Mouse (Mus musculus) megakaryocyte-erythroid progenitor cell, adult 5-6 weeks (primary cell): Measurements from ENCODE around the gene Gm43064. TPM values are rescaled to one million over a fixed set of nuclear protein-coding genes. Genes with fewer than 3 reads are reported as not detected.

Source experiments
- total RNA-seq, 2 experiments: library from RNA; stranded (forward) in 1 of 2; stranded (reverse) in 1 of 2; fragments of 200-1000, 215-1000 nt in 1 of 2; fragments of >200 nt in 1 of 2; fragmentation: Nextera tagmentation in 1 of 2; gene quantifications; 2 replicates each; pipeline ENCODE4 v1.2.3; 2014 to 2017

Gm43064 gene
- total RNA-seq, 2 experiments from 2014 or later: not detected

Other genes starting within 250 kb of the Gm43064 start
- gene Syt6, start 234.3 kb upstream of the Gm43064 start, total RNA-seq (2014; fragmentation: Nextera tagmentation): not detected in 2 replicates
- not detected in 2 replicates for gene Syt6, start 234.3 kb upstream of the Gm43064 start, total RNA-seq (2017)
- gene Atg4a-ps, start 163.5 kb upstream of the Gm43064 start, total RNA-seq (2014; fragmentation: Nextera tagmentation): not detected in 2 replicates
- 0.88 and 1.7 TPM in 2 replicates for gene Atg4a-ps, start 163.5 kb upstream of the Gm43064 start, total RNA-seq (2017)
- gene Olfml3, start 71.6 kb upstream of the Gm43064 start, total RNA-seq (2014; fragmentation: Nextera tagmentation): not detected in 2 replicates
- gene Olfml3, start 71.6 kb upstream of the Gm43064 start, total RNA-seq (2017): 0.56 TPM in 1 of 2 replicates, not detected in the other
- not detected in 2 replicates for gene Gm10964, start 70.2 kb upstream of the Gm43064 start, total RNA-seq (2014; fragmentation: Nextera tagmentation)
- gene Gm10964, start 70.2 kb upstream of the Gm43064 start, total RNA-seq (2017): not detected in 2 replicates
- gene Hipk1, start 18.0 kb upstream of the Gm43064 start, total RNA-seq (2014; fragmentation: Nextera tagmentation): 98.1 and 127 TPM in 2 replicates
- gene Hipk1, start 18.0 kb upstream of the Gm43064 start, total RNA-seq (2017): 64.3 and 69.2 TPM in 2 replicates
- gene Dclre1b, start 129 bp upstream of the Gm43064 start, total RNA-seq (2014; fragmentation: Nextera tagmentation): 17.9 and 25.4 TPM in 2 replicates
- 8.3 and 9.8 TPM in 2 replicates for gene Dclre1b, start 129 bp upstream of the Gm43064 start, total RNA-seq (2017)
- 14.9 and 22.2 TPM in 2 replicates for gene Ap4b1, start 53 bp upstream of the Gm43064 start, total RNA-seq (2014; fragmentation: Nextera tagmentation)
- 14.6 and 28.8 TPM in 2 replicates for gene Ap4b1, start 53 bp upstream of the Gm43064 start, total RNA-seq (2017)
- gene Bcl2l15, start 23.0 kb downstream of the Gm43064 start, total RNA-seq (2014; fragmentation: Nextera tagmentation): 6.4 and 10.1 TPM in 2 replicates
- 4.0 and 9.3 TPM in 2 replicates for gene Bcl2l15, start 23.0 kb downstream of the Gm43064 start, total RNA-seq (2017)
- 6.7 and 15.5 TPM in 2 replicates for gene Ptpn22, start 50.2 kb downstream of the Gm43064 start, total RNA-seq (2014; fragmentation: Nextera tagmentation)
- 14.0 and 19.4 TPM in 2 replicates for gene Ptpn22, start 50.2 kb downstream of the Gm43064 start, total RNA-seq (2017)
- 22.9 and 25.1 TPM in 2 replicates for gene Rsbn1, start 104.5 kb downstream of the Gm43064 start, total RNA-seq (2014; fragmentation: Nextera tagmentation)
- 30.6 and 38.4 TPM in 2 replicates for gene Rsbn1, start 104.5 kb downstream of the Gm43064 start, total RNA-seq (2017)
- gene Phtf1, start 158.5 kb downstream of the Gm43064 start, total RNA-seq (2014; fragmentation: Nextera tagmentation): 21.7 and 28.2 TPM in 2 replicates
- 32.7 and 35.5 TPM in 2 replicates for gene Phtf1, start 158.5 kb downstream of the Gm43064 start, total RNA-seq (2017)